Mouse (Mus musculus) bone marrow macrophage, adult 2 months (primary cell): ENCODE measurements around the gene Sh3bgr.

Source experiments
- CTCF ChIP-seq: IDR thresholded peaks from 2 replicates; pipeline ENCODE4 v1.5.1; 2012; ENCODE audit warnings: low read depth, mild to moderate bottlenecking, low read length, moderate library complexity
- POLR2A ChIP-seq: IDR thresholded peaks from 2 replicates; pipeline ENCODE4 v1.6.1; 2012; ENCODE audit warnings: mild to moderate bottlenecking, low read depth, low read length, borderline replicate concordance

DNA sequence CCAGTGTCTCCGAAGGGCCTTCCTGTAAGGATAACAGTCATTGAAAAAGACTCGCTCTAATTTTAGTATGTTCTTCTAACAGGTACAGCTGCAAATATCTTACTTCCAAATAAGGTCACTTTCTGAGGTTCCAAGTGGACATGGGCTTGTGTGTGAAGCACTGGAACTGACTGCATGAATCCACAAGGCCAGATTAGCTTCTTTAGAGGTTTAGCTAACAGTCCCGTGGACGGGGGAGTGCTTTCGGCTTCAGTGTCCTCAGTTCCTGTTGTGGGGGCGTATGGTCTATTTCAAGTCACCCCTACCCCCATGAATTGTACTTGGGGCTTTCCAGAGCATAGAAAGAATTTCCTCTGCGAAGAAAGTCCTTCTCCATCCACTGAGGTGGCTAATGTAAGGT, 10.6 kb downstream of the Sh3bgr start:
- TF ChIP-seq CTCF (no peak), POLR2A (no peak)
